Mouse (Mus musculus): Measurements from ENCODE around the gene Cdk7.

The Cdk7 gene

DNA sequence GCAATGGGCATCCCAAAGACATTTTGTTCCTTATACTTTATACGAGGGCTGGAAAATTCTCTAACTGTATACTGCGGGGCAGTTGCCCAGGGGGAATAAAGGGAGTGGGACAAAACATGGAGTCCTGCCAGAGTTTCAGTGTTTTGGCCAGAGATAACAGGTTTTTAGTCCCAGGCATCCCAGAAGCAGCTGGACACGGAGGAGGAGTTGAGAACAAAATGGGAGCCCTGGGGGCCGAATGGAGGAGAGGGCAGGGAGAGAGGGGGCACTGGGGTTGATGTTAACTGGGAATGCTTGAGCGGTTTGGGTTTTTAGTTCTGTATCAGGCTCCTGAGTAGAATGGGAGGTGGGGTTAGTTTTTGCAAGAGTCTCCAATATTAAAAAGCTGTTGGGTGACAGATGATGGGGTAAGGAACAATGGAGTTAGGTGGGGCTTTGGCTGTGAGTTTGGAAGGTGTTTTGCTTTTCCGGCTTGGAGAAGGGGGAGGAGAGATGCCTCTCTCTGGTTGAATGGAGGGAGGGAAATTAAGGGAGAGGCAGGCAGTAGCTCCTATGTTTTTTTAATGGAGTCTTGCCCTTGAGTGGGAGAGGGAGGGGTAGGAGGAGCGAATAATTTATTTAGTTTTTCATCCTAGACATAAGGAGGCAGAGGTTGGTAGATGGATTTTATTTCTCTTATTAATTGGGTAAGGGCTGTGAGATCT is 6.5 kb downstream of the Cdk7 start:
- no peak for DNase-seq

DNA sequence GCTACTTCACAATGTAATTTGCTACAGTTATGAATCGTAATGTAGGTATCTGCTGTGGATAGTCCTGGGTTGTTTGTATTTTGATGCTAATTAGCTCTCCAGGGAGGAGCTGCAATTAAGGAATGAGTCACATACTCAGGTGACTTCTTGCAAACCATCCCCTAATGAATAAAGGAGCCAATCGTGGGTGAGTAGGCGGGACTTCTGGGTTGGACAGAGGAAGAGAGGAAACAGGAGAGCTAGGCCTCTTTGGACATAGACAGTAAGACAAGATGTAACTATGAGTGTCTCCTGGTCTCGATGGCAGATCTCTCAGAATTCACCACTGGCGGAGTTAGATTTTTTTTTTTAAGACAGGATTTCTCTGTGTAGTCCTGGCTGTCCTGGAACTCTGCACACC is 9.1 kb downstream of the Cdk7 start:
- no peak for DNase-seq

DNA sequence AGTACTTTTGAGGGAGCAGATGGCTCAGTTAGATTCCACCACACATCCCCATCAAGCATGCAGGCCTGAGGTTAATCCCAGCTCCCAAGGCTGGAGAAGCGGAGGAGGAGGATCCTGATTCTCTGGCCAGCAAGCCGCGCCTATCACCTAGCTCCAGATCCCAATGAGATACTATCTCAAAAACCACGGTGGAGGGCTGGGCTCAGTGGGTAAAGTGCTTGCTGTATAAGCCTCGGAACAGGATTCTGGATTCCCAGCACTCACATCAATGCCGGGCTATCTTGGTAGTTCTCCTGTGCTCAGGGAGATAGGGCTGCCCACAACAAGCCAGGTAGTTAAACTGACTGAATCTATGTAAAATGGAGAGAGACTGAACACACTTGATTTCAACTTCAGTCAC is 15.3 kb downstream of the Cdk7 start:
- no peak for DNase-seq

DNA sequence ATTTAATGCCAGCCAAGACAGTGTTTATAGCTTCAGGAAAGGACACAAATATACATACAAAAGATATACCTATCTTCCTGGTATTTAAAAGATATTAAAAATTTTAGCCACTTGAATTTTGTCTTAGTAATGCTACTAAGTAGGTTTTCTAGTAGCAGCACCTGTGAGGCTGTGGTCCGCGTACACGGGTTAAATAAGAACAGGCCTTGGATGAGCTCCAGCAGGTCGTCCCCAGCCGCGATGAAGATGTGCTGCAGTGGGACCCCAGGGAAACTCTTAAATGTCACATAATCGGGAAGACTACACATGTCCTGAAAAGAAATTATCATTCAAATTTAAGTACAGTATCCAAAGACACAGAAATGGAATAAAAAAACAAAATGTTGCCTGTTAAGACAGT is 24.5 kb downstream of the Cdk7 start:
- no peak for DNase-seq

DNA sequence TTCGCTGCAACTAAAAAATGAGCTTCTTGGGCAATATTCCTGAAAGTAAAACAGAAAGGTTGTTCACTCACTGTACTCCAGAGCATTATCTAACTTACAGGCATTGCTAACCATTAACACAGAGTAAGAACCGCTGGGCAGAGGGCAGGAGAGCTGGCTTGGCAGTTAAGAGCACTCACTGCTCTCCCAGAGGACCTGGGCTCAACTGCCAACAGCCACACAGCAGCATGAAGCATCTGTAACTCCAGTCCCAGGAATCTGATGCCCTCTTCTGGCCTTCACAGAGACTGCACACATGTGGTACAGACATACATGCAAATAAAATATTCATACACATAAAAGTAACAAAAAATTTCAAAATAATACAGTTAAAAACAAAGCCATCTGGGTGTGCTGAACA is 27.3 kb downstream of the Cdk7 start:
- no peak for DNase-seq

DNA sequence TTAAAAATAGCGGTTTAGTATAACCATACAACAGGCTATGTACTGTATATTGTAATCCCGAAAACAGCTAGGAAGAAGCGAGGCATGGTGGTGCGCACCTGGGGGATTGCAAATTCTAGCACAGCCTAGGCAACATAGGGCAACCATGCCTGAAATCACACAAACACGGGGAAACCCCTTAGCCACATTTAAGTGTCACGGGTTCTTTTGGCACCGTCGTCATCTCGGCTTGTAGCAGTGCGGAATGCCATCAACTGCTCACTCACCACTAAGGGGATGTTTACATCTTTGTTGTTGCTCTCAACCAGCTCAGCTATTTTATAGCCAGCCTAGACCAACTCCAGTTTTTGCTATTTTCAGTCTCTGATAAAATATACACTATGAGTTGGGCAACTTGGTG is 31.9 kb downstream of the Cdk7 start:
- no peak for DNase-seq

DNA sequence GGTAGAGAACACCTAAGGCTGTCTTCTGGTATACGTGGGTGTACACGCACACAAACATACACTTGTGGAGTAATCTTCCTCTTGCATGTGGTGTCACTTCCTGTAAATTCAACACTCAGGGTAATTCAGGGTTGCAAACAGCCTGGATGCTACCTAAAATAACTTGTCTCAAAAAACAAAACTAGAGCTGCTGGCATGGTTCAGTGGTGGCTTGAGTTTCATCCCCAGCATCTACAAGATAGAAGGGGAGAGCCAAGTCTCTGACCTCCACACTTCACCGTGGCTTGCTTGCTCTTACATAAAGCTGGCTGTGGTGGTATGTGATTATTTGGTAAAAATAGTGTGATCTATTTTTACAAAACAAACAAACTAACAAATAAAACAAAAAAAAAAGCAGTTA is 33.2 kb downstream of the Cdk7 start:
- DNase-seq = no peak

DNA sequence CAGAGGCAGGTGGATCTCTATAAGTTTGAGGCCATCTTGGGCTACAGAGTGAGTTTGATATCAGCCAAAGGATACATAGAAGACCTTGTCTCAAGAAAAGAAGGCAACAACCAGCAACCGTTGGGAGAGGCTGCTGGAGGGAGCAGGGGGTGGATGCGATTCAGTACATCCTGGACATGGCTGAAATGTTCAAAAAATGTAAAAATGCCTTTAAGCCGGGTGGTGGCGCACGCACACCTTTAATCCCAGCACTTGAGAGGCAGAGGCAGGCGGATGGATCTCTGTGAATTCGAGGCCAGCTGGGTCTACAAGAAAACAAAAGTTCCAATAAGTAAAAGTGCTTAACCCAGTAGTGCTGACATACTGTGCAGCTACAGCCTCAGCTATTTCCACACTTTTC is 43.2 kb downstream of the Cdk7 start:
- DNase-seq = no peak

DNA sequence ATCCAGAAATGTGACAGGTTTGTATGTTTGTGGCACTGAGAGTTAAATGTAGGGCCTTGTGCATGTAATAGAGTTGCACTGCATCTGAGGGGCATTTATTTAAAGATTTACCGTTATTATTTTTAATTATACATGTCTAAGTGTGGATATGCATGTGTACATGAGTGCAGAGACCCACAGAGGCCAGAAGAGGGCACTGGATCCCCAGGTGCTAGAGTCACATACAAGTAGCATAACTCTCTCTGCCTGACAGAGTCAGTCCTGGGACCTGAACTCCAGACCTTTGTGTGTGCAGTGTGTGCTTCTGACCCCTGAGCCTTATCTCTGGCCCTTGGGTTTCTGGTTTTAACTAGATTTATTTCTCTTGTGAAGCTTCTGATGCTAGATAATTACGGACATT is 46.4 kb downstream of the Cdk7 start:
- no peak for DNase-seq

DNA sequence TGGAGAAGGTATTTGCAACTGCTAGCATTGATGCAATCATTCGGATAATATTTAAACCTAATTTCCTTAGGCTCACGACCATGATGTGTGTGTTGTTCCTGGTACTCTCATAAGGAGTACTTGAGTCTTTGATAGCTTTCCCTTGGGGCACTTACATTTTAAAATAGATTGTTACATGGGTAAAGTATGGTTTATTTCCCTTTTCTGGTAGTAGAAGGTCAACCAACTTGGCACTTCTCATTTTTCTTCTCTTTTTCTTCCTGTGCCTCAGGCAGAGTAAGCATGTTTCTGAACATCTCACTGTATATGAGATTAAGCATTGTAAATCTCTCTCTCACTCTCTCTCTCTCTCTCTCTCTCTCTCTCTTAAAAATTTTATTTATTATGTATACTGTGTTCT is 47.9 kb downstream of the Cdk7 start:
- no peak for DNase-seq

DNA sequence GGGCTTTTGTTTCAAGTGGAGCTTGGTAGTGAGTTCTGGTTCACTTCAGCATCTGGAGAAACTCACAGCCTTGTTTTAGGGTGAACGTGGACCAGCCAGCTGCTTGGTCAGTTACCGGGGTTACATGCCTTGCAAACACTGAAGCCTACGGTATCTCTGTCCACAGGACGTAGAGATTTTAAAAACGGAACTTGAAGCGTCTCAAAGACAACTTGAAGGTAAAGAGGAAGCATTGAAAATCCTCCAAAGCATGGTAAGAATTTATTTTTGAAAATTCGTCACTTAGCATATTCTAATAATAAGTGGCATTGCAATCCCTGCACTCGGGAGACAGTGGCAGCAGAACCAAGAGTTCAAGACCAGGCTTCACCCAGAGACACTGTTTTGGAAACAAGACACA is 49.1 kb downstream of the Cdk7 start:
- DNase-seq = no peak

DNA sequence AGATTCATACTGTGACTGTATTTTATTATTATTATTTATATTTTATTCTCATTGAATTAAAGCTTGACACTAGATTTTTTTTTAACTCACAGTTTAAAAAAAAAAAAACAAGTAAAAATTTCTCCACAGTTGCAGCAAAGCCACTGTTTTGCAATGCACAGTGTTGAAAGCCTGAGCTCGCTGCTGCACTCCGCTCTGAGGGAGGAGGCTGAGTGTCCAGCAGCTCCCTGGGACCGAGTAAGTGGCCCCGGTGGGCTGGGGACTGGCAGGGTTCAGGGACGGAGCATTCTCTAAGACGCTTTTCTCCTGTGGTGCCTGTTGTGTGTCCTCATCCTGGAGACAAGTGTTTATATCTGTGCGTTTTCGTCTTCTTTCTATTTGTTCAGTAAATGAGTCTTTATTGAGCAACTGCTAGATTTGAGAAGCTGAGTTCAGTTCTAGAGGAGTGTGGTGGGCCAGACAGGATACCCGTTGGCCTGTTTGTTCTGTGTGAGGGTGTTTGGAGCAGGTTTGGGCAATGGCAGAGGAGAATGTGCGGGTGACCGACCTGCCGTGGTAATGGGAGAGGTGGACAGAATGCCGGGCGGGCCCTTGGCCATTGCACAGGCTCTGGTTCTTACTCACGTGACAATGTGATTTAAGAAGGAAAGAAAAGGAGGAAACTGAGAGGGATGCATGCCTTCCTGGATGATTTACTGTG is 54.7 kb downstream of the Cdk7 start:
- no peak for DNase-seq

DNA sequence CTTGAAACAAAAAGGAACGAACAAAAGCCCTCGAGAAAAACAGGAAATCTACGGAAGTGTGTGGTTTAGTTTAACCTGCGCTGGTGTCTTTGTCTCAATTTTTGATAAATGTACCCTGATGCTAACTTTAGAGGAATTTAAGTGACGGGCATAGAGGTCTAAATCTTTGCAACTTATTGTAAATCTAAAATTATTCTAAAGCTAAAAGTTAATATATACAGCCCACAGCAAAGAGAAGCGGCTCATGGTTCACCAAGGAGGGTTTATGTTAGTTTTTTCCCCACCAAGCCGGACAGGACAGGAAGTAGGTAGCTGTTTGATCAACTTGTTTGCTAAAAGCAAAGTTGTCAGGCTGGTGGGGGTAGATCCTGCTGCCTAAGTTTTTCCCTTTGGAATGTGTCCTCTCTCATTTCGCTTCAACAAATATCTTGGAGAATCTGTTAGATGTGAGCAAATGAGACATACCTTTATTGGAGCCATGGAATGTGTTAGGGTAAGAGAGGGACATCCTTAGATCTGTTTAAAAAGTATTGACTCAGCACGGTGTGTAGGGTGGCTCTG is 60.5 kb downstream of the Cdk7 start:
- DNase-seq = no peak

DNA sequence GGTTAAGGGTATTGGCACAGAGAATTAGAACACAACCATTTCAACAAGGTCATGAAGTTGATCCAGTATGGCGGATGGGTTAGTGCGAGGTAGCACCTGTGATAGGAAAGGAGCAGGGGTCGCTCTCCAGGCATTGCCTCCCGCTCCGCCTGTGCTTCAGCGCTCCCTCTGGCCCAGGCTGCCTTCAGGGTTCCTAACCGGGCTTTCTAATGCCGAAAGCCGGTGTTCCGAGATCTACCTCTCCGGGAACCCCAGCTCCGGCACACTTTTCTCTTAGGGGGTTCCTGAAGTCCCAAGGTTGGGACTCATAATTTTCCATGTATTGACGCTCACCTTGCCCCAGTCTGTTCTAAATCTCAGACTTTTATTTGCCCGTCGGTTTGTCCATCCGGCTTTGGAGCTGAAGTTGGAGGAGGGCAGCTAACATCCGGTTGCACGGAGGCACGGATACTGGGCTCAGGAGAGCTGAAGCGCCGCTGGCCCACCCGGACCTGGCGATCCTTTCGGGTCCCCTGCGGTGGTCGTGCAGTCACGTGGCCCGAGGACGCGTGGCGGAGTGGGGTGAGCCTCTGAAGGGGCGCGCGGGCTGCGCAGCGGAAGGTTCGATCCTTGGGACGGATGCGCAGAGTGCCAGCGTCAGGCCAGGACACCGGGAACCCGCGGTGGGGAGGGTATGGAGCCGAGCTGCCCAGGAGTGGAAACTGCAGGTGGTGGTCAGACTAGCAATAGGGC is 61.3 kb downstream of the Cdk7 start, which contains the start of gene Ccdc125:
Ccdc125 (plus strand) TSS at position 427 of the 732 bp plus-strand sequence.
- no peak for DNase-seq

DNA sequence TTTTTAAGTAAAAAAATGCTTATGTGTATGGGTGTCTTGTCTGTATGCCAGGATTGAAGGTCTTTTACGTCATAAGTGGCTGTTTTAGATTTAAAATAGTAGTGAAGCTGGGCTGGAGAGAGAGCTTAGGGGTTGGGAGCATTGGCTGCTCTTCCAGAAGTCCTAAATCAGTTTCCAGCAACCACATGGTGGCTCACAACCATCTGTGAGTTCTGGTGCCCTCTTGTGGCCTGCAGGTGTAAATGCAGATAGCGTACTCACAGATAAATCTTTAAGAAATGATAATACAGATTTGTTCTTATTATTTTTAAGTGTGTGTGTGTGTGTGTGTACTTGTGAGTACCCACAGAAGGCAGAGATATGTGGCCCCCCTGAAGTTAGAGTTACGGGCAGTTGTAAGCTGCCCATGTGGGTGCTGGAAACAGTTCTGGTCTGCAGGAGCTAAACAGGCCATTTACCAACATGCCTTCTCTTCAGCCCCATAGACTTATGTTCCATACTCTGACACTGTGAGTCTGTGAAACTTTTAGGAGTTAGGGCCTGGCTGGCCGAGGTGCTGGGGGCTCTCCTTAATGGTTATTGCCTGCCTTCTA is 70.8 kb downstream of the Cdk7 start:
- DNase-seq = peak; percentile 59

DNA sequence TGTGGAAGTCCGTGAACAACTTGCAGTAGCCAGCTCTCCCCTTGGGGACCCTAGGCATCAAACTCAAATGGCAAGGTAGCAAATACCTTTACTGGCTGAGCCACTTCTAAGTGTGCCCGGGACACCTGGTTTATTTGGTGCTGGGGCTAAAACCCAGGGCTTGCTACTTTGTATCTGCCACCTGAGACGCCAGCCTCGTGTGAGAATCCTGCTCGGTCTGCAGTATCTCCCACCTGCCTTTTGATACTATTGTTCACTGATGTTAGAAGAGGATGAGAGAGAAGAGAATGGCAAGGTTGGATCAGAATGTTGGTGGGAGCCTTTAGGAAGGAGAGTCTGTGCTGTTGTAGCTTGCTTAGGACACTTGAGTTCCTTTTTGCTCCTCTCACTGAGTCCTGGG is 72.6 kb downstream of the Cdk7 start:
- DNase-seq = no peak
